Mouse (Mus musculus): ENCODE data around the gene Fibp. TPM values are rescaled to one million over a fixed set of nuclear protein-coding genes. Genes with fewer than 3 reads are reported as not detected.

The Fibp gene
- polyA plus RNA-seq, 1 experiment from 2014 or later: 105 TPM

GRCm38 (mm10) chr19:5426640-5427290, 33.6 kb upstream of the Fibp start:
- Histone ChIP-seq H3K27ac (replicated peaks; ENCODE audit: low read depth, low read length) (no peak overlapping the region), H3K27me3 (ENCODE audit: control insufficient read depth, insufficient read depth, low read length) (no peaks in the 10 kb centered on the region), H3K36me3 (replicated peaks; ENCODE audit: control insufficient read depth, insufficient read depth, low read depth, low read length) (peaks cover 6% of the 10 kb centered on the region), H3K9ac (replicated peaks; ENCODE audit: low read length) (no peak overlapping the region), H3K9me3 (replicated peaks; ENCODE audit: control insufficient read depth, low read length) (no peaks in the 10 kb centered on the region), H3K4me1 (ENCODE audit: control insufficient read depth, insufficient read depth, low read length) (peaks cover 13% of the 10 kb centered on the region), H3K4me2 (ENCODE audit: low read depth, low read length) (no peak overlapping the region), H3K4me3 (ENCODE audit: low read depth, low read length) (no peak overlapping the region)
- WGBS: 91% methylated on average over 13 of the region's 13 CpGs
- DNase-seq (ENCODE audit: low spot score) (no peak), ATAC-seq (replicated peaks; ENCODE audit: insufficient number of reproducible peaks, low FRiP score, low TSS enrichment, low read depth) (no peak)

GRCm38 (mm10) chr19:5428083-5428482, 32.3 kb upstream of the Fibp start:
- Histone ChIP-seq H3K27ac (replicated peaks; ENCODE audit: low read depth, low read length) (no peak overlapping the region), H3K9me3 (replicated peaks; ENCODE audit: control insufficient read depth, low read length) (no peaks in the 10 kb centered on the region), H3K4me2 (ENCODE audit: low read depth, low read length) (no peak overlapping the region), H3K27me3 (ENCODE audit: control insufficient read depth, insufficient read depth, low read length) (no peaks in the 10 kb centered on the region), H3K9ac (replicated peaks; ENCODE audit: low read length) (no peak overlapping the region), H3K36me3 (replicated peaks; ENCODE audit: control insufficient read depth, insufficient read depth, low read depth, low read length) (peaks cover 4% of the 10 kb centered on the region), H3K4me3 (ENCODE audit: low read depth, low read length) (no peak overlapping the region), H3K4me1 (ENCODE audit: control insufficient read depth, insufficient read depth, low read length) (peaks cover 12% of the 10 kb centered on the region)
- 87% methylated on average over 2 of the region's 2 CpGs for WGBS
- DNase-seq (ENCODE audit: low spot score) (peak; percentile 70), ATAC-seq (replicated peaks; ENCODE audit: insufficient number of reproducible peaks, low FRiP score, low TSS enrichment, low read depth) (no peak)

GRCm38 (mm10) chr19:5429219-5429618, 31.2 kb upstream of the Fibp start:
- DNase-seq (ENCODE audit: low spot score) (no peak), ATAC-seq (replicated peaks; ENCODE audit: insufficient number of reproducible peaks, low FRiP score, low TSS enrichment, low read depth) (no peak)
- no peak overlapping the region for H3K4me3 ChIP-seq (ENCODE audit: low read depth, low read length)
- 89% methylated on average over 4 of the region's 4 CpGs for WGBS
- H3K4me1 ChIP-seq (ENCODE audit: control insufficient read depth, insufficient read depth, low read length): peaks cover 10% of the 10 kb centered on the region; the same call in 1 of the 2 replicates
- peaks cover 3% of the 10 kb centered on the region; the same call in 1 of the 2 replicates for H3K36me3 ChIP-seq (replicated peaks; ENCODE audit: control insufficient read depth, insufficient read depth, low read depth, low read length)
- no peak overlapping the region for H3K27ac ChIP-seq (replicated peaks; ENCODE audit: low read depth, low read length)
- H3K4me2 ChIP-seq (ENCODE audit: low read depth, low read length): no peak overlapping the region
- H3K9me3 ChIP-seq (replicated peaks; ENCODE audit: control insufficient read depth, low read length): no peaks in the 10 kb centered on the region
- H3K9ac ChIP-seq (replicated peaks; ENCODE audit: low read length): no peak overlapping the region
- no peaks in the 10 kb centered on the region for H3K27me3 ChIP-seq (ENCODE audit: control insufficient read depth, insufficient read depth, low read length)

- no peaks in the 10 kb centered on the region for H3K27me3 ChIP-seq (ENCODE audit: control insufficient read depth, insufficient read depth, low read length)
- 80% methylated on average over 8 of the region's 8 CpGs for WGBS
- no peak overlapping the region for H3K4me3 ChIP-seq (ENCODE audit: low read depth, low read length)
- H3K27ac ChIP-seq (replicated peaks; ENCODE audit: low read depth, low read length): no peak overlapping the region
- no peaks in the 10 kb centered on the region for H3K9me3 ChIP-seq (replicated peaks; ENCODE audit: control insufficient read depth, low read length)
- peaks cover 10% of the 10 kb centered on the region; the same call in 1 of the 2 replicates for H3K4me1 ChIP-seq (ENCODE audit: control insufficient read depth, insufficient read depth, low read length)
- DNase-seq (ENCODE audit: low spot score): no peak
- peaks cover 3% of the 10 kb centered on the region; the same call in 1 of the 2 replicates for H3K36me3 ChIP-seq (replicated peaks; ENCODE audit: control insufficient read depth, insufficient read depth, low read depth, low read length)
- H3K9ac ChIP-seq (replicated peaks; ENCODE audit: low read length): no peak overlapping the region
- no peak for ATAC-seq (replicated peaks; ENCODE audit: insufficient number of reproducible peaks, low FRiP score, low TSS enrichment, low read depth)
- H3K4me2 ChIP-seq (ENCODE audit: low read depth, low read length): no peak overlapping the region
Observed at GRCm38 (mm10) chr19:5429806-5430205, 30.6 kb upstream of the Fibp start.

GRCm38 (mm10) chr19:5430408-5430807, 30.0 kb upstream of the Fibp start:
- no peaks in the 10 kb centered on the region for H3K27me3 ChIP-seq (ENCODE audit: control insufficient read depth, insufficient read depth, low read length)
- H3K27ac ChIP-seq (replicated peaks; ENCODE audit: low read depth, low read length): no peak overlapping the region
- peaks cover 10% of the 10 kb centered on the region; the same call in 1 of the 2 replicates for H3K4me1 ChIP-seq (ENCODE audit: control insufficient read depth, insufficient read depth, low read length)
- peaks cover 3% of the 10 kb centered on the region; the same call in 1 of the 2 replicates for H3K36me3 ChIP-seq (replicated peaks; ENCODE audit: control insufficient read depth, insufficient read depth, low read depth, low read length)
- no peak overlapping the region for H3K9ac ChIP-seq (replicated peaks; ENCODE audit: low read length)
- H3K4me2 ChIP-seq (ENCODE audit: low read depth, low read length): no peak overlapping the region
- H3K4me3 ChIP-seq (ENCODE audit: low read depth, low read length): no peak overlapping the region
- no peak for DNase-seq (ENCODE audit: low spot score)
- ATAC-seq (replicated peaks; ENCODE audit: insufficient number of reproducible peaks, low FRiP score, low TSS enrichment, low read depth): no peak
- WGBS: 86% methylated on average over 1 of the region's 1 CpGs
- no peaks in the 10 kb centered on the region for H3K9me3 ChIP-seq (replicated peaks; ENCODE audit: control insufficient read depth, low read length)

GRCm38 (mm10) chr19:5431911-5432464, 28.4 kb upstream of the Fibp start:
- no peaks in the 10 kb centered on the region for H3K27me3 ChIP-seq (ENCODE audit: control insufficient read depth, insufficient read depth, low read length)
- H3K27ac ChIP-seq (replicated peaks; ENCODE audit: low read depth, low read length): no peak overlapping the region
- H3K4me1 ChIP-seq (ENCODE audit: control insufficient read depth, insufficient read depth, low read length): peaks cover 4% of the 10 kb centered on the region; the same call in 1 of the 2 replicates
- H3K9ac ChIP-seq (replicated peaks; ENCODE audit: low read length): no peak overlapping the region
- ATAC-seq (replicated peaks; ENCODE audit: insufficient number of reproducible peaks, low FRiP score, low TSS enrichment, low read depth): no peak
- no peaks in the 10 kb centered on the region for H3K9me3 ChIP-seq (replicated peaks; ENCODE audit: control insufficient read depth, low read length)
- DNase-seq (ENCODE audit: low spot score): no peak
- no peak overlapping the region for H3K4me2 ChIP-seq (ENCODE audit: low read depth, low read length)
- H3K4me3 ChIP-seq (ENCODE audit: low read depth, low read length): no peak overlapping the region
- WGBS: 81% methylated on average over 4 of the region's 4 CpGs
- no peaks in the 10 kb centered on the region for H3K36me3 ChIP-seq (replicated peaks; ENCODE audit: control insufficient read depth, insufficient read depth, low read depth, low read length)

- WGBS: 6% methylated on average over 16 of the region's 16 CpGs
- peak; percentile 63 for ATAC-seq (replicated peaks; ENCODE audit: insufficient number of reproducible peaks, low FRiP score, low TSS enrichment, low read depth)
- no peaks in the 10 kb centered on the region for H3K36me3 ChIP-seq (replicated peaks; ENCODE audit: control insufficient read depth, insufficient read depth, low read depth, low read length)
- no peaks in the 10 kb centered on the region for H3K9me3 ChIP-seq (replicated peaks; ENCODE audit: control insufficient read depth, low read length)
- no peaks in the 10 kb centered on the region for H3K27me3 ChIP-seq (ENCODE audit: control insufficient read depth, insufficient read depth, low read length)
- H3K9ac ChIP-seq (replicated peaks; ENCODE audit: low read length): peak overlapping the region; percentile 51
- H3K4me1 ChIP-seq (ENCODE audit: control insufficient read depth, insufficient read depth, low read length): peaks cover 4% of the 10 kb centered on the region; the same call in 1 of the 2 replicates
- H3K4me2 ChIP-seq (ENCODE audit: low read depth, low read length): peak overlapping the region; percentile 64
- no peak overlapping the region for H3K27ac ChIP-seq (replicated peaks; ENCODE audit: low read depth, low read length)
- peak overlapping the region; percentile 17 for H3K4me3 ChIP-seq (ENCODE audit: low read depth, low read length)
- peak; percentile 68 for DNase-seq (ENCODE audit: low spot score)
Observed at GRCm38 (mm10) chr19:5432992-5433852, 27.2 kb upstream of the Fibp start.

Data from embryonic facial prominence, embryonic 11.5 days (tissue).